Mouse (Mus musculus) forebrain, embryonic 12.5 days (tissue): ENCODE data around the gene Pdgfb. TPM values are rescaled to one million over a fixed set of nuclear protein-coding genes. Genes with fewer than 3 reads are reported as not detected.

ENCODE experiments used
- ATAC-seq: fragments of 200-750 bp; cut with Nextera tagmentation; 2 replicates; pipeline ENCODE4 v1.8.0; 2017; ENCODE audit warnings: moderate TSS enrichment; ENCODE audit not compliant: low FRiP score
- H3K27ac ChIP-seq: fragments of 300-500 bp; sonication (generic); 2 replicates; pipeline ENCODE4 v1.5.1; 2016; ENCODE audit warnings: mild to moderate bottlenecking
- H3K27me3 ChIP-seq: fragments of 300-500 bp; sonication (generic); 2 replicates; pipeline ENCODE4 v1.6.1; 2016; ENCODE audit warnings: mild to moderate bottlenecking
- H3K36me3 ChIP-seq: fragments of 300-500 bp; sonication (generic); replicated peaks from 2 replicates; pipeline ENCODE4 v1.6.1; 2016; ENCODE audit warnings: mild to moderate bottlenecking
- H3K4me1 ChIP-seq: fragments of 300-500 bp; sonication (generic); 2 replicates; pipeline ENCODE4 v1.6.1; 2016
- H3K4me2 ChIP-seq: fragments of 300-500 bp; sonication (generic); 2 replicates; pipeline ENCODE4 v1.6.1; 2016; ENCODE audit warnings: mild to moderate bottlenecking, moderate library complexity
- H3K4me3 ChIP-seq: fragments of 300-500 bp; sonication (generic); replicated peaks from 2 replicates; pipeline ENCODE4 v1.5.1; 2016; ENCODE audit warnings: mild to moderate bottlenecking
- H3K9ac ChIP-seq: fragments of 300-500 bp; sonication (generic); 2 replicates; pipeline ENCODE4 v1.6.1; 2016; ENCODE audit warnings: mild to moderate bottlenecking
- H3K9me3 ChIP-seq: fragments of 300-500 bp; sonication (generic); 2 replicates; pipeline ENCODE4 v1.6.1; 2016
- WGBS: fragments of 180-500 bp; shearing (Covaris S2); methylation state at CpG from one replicate; pipeline ENCODE4 v1.1.7; 2016; 5-methylcytosine and 5-hydroxymethylcytosine counted together
- polyA plus RNA-seq: library from polyadenylated mRNA; unstranded; fragments of >200 nt; fragmentation: Nextera tagmentation; extraction: Ambion mirVana; gene quantifications from 2 replicates; pipeline ENCODE4 v1.2.1, GENCODE M21; 2016

Pdgfb gene
- polyA plus RNA-seq, 1 experiment from 2014 or later, result 2.3 TPM

DNA sequence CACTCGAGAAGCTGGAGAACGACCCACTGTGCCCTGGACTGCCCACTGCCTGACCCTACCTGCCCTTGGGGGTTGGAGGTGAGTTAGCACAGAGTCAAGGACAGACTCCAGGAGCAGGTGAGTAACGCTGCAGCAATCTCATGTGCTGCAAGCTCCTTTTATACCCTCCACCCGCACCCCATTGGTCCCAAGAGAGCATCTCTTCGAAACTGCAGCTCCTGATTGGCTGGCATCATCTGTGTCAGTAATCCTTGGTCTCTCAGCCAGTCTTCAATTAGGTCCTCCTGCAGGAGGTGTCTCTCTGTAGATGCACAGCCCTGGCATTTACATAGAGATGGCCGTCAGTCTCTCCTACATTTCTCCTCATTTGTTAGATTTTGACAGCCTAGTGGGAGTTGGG lies 47.4 kb downstream of the Pdgfb start:
- Histone ChIP-seq H3K27ac (no peak overlapping the region), H3K4me1 (no peaks in the 10 kb centered on the region), H3K27me3 (no peaks in the 10 kb centered on the region), H3K9ac (no peak overlapping the region), H3K36me3 (no peaks in the 10 kb centered on the region), H3K9me3 (no peaks in the 10 kb centered on the region), H3K4me3 (no peak overlapping the region), H3K4me2 (no peak overlapping the region)
- no peak for ATAC-seq
- WGBS, result 84% methylated on average over 6 of the region's 6 CpGs

GRCm38 (mm10) chr15:79964376-79964775 lies 50.4 kb downstream of the Pdgfb start:
- Histone ChIP-seq H3K4me2 (no peak overlapping the region), H3K4me3 (no peak overlapping the region), H3K36me3 (no peaks in the 10 kb centered on the region), H3K27ac (no peak overlapping the region), H3K9ac (no peak overlapping the region), H3K9me3 (no peaks in the 10 kb centered on the region), H3K4me1 (no peaks in the 10 kb centered on the region), H3K27me3 (no peaks in the 10 kb centered on the region)
- 87% methylated on average over 7 of the region's 7 CpGs for WGBS
- no peak for ATAC-seq

GRCm38 (mm10) chr15:79962661-79963060 lies 52.1 kb downstream of the Pdgfb start:
- Histone ChIP-seq H3K4me2 (no peak overlapping the region), H3K36me3 (no peaks in the 10 kb centered on the region), H3K4me1 (no peaks in the 10 kb centered on the region), H3K27ac (no peak overlapping the region; the same call in 1 of the 2 replicates), H3K27me3 (no peaks in the 10 kb centered on the region), H3K9me3 (no peaks in the 10 kb centered on the region), H3K4me3 (no peak overlapping the region), H3K9ac (no peak overlapping the region)
- no peak for ATAC-seq
- WGBS, result 66% methylated on average over 18 of the region's 18 CpGs

DNA sequence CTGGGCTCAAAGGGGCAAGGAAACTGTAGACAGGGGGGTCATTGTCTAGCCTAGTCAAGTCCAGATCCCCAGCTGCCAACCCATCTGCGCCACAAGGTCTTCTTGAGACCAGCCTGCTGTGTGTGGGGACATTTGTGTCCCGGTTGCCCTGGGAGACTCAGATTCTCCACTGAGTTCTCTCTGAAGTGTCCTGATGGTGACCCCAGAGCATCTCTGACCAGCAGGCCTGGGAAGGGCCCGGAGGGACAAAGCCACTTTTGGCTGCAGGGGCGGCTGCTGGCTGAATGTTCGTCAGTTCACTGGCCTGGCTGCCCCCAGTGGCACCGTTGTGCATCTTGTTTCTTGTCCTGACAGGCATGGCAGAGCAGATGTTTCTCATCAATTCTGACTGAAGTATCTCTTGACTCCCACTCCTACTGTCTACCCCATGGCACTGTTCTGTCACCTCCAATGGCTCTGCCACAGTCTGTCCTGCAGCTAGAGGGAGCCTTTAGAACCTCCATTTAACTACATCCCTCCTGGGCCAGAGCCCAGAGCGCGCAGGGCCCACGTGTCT lies 53.3 kb downstream of the Pdgfb start:
- Histone ChIP-seq H3K4me1 (no peaks in the 10 kb centered on the region), H3K27me3 (no peaks in the 10 kb centered on the region), H3K9me3 (no peaks in the 10 kb centered on the region), H3K4me2 (no peak overlapping the region), H3K9ac (no peak overlapping the region), H3K4me3 (no peak overlapping the region), H3K36me3 (no peaks in the 10 kb centered on the region), H3K27ac (no peak overlapping the region)
- 69% methylated on average over 9 of the region's 9 CpGs for WGBS
- no peak for ATAC-seq

GRCm38 (mm10) chr15:79958418-79958817 lies 56.4 kb downstream of the Pdgfb start:
- no peaks in the 10 kb centered on the region for H3K4me1 ChIP-seq
- no peaks in the 10 kb centered on the region for H3K9me3 ChIP-seq
- no peak overlapping the region for H3K4me2 ChIP-seq
- H3K27ac ChIP-seq, result no peak overlapping the region
- H3K27me3 ChIP-seq, result no peaks in the 10 kb centered on the region
- no peak overlapping the region for H3K4me3 ChIP-seq
- ATAC-seq, result no peak
- WGBS, result 68% methylated on average over 3 of the region's 3 CpGs
- H3K36me3 ChIP-seq, result no peaks in the 10 kb centered on the region
- no peak overlapping the region for H3K9ac ChIP-seq

DNA sequence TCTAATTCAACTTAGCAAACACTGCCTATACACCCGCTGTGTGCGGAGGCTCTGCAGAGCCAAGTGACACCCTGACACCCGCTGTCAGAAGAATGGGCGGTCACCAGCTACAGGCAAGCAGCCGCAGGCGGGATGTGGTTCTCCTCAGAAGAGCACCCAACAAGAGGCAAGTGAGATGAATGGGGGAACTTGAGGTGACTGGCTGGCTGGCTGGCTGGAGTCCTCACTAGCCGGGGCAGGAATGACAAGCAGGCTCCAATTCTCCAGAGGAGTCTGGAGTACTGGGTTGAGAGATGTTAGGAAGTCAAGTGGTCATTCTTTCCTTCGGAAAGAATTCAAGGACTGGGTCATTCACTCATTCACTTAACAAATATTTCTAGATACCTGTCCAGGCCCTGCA lies 58.2 kb downstream of the Pdgfb start:
- H3K27ac ChIP-seq, result no peak overlapping the region
- no peaks in the 10 kb centered on the region for H3K9me3 ChIP-seq
- peaks cover 8% of the 10 kb centered on the region for H3K4me1 ChIP-seq
- WGBS, result 91% methylated on average over 8 of the region's 8 CpGs
- no peaks in the 10 kb centered on the region for H3K36me3 ChIP-seq
- no peak overlapping the region for H3K9ac ChIP-seq
- H3K27me3 ChIP-seq, result 0 out of 2 replicates have a peak, but pooled peaks cover 3% of the 10 kb centered on the region
- H3K4me3 ChIP-seq, result no peak overlapping the region
- H3K4me2 ChIP-seq, result no peak overlapping the region
- no peak for ATAC-seq

GRCm38 (mm10) chr15:79953470-79953869 lies 61.3 kb downstream of the Pdgfb start:
- no peaks in the 10 kb centered on the region for H3K36me3 ChIP-seq
- H3K9ac ChIP-seq, result no peak overlapping the region
- H3K4me1 ChIP-seq, result peaks cover 29% of the 10 kb centered on the region
- H3K9me3 ChIP-seq, result no peaks in the 10 kb centered on the region
- no peak overlapping the region for H3K27ac ChIP-seq
- no peak for ATAC-seq
- no peak overlapping the region for H3K4me2 ChIP-seq
- no peak overlapping the region for H3K4me3 ChIP-seq
- 0 out of 2 replicates have a peak, but pooled peaks cover 10% of the 10 kb centered on the region for H3K27me3 ChIP-seq
- WGBS, result 63% methylated on average over 7 of the region's 7 CpGs

DNA sequence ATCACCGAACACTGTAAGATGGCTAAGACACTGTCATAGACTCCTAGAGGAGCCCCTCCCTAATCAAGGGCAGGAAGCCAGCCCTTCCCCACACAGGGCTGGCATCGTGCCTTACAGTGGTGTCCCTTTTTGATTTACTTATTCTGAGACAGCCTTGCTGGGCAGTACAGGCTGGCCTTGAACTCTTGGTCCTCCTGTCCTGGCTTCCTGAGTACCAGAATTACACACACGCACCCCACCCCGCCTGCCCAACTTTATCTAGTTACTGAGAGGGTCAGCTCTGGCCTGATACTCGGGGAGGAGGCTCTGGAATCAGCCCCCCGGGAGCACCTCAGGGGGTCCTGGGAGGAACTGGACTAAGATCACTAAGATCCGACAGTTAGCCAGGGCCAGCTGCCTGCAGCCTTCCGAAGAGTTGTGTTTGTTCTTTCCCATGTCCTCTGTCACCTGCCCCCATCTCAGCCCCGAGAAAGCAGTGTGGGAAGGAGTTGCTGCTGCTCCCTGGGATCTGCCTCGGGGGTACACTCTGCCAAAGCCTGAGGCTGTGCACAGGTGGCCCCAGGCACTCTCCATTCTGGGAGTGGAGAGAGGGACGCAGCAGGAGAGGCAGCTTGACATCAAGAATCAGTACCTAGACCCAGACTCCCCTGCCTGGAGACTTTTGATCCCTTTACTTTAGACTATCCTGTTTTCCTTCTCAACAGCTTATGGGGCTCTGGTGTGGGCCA lies 62.1 kb downstream of the Pdgfb start:
- H3K36me3 ChIP-seq, result no peaks in the 10 kb centered on the region
- H3K9me3 ChIP-seq, result no peaks in the 10 kb centered on the region
- WGBS, result 52% methylated on average over 11 of the region's 11 CpGs
- no peak overlapping the region for H3K27ac ChIP-seq
- ATAC-seq, result no peak
- no peak overlapping the region for H3K9ac ChIP-seq
- no peak overlapping the region for H3K4me3 ChIP-seq
- peaks cover 29% of the 10 kb centered on the region for H3K4me1 ChIP-seq
- H3K27me3 ChIP-seq, result 0 out of 2 replicates have a peak, but pooled peaks cover 10% of the 10 kb centered on the region
- H3K4me2 ChIP-seq, result no peak overlapping the region

DNA sequence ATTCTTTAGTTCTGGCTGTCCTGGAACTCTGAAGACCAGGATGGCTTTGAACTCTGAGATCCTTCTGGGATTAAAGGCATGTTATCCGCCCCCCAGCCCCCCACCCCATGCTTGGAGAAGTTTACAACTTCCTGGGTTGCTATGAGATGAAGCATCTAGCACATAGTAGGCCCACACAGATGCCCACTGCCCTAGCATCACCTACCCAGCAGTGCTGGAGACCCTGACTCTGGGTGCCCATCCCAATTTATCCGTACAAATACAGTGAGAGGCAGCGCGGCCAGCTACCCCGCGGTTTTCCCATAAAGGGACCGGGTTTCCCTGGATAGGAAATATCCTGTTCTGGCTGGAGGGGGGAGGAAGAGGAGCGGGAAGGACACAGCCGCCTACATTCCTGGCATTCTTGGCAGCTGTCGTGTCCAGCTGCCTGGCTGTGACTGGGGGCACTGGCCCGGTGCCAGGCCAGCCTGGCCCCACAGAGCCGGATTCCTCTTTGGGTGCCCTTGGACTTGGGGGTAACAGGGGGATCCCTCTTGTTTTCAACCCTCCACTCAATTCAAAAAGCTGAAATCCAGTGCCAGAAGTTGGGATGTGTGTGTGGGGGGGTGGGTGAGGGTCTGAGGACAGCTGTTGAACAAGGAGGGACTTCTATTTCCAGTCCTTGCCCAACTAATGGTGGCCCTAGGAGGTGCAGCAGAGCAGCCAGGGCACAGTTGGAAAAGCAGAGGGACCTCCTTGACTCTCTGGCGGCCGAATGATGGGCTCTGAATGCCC lies 62.9 kb downstream of the Pdgfb start:
- H3K9ac ChIP-seq, result no peak overlapping the region
- 61% methylated on average over 14 of the region's 14 CpGs for WGBS

GRCm38 (mm10) chr15:79951226-79951625 lies 63.6 kb downstream of the Pdgfb start:
- Histone ChIP-seq H3K36me3 (no peaks in the 10 kb centered on the region), H3K4me2 (no peak overlapping the region), H3K9ac (no peak overlapping the region), H3K4me1 (peaks cover 29% of the 10 kb centered on the region), H3K27me3 (0 out of 2 replicates have a peak, but pooled peaks cover 10% of the 10 kb centered on the region), H3K4me3 (no peak overlapping the region), H3K9me3 (no peaks in the 10 kb centered on the region), H3K27ac (0 out of 2 replicates have a peak overlapping the region, but pooled peaks have one; percentile 46)
- no peak for ATAC-seq
- 68% methylated on average over 6 of the region's 6 CpGs for WGBS

More for the DNA sequence above, 62.9 kb downstream of the Pdgfb start:
- H3K36me3 ChIP-seq, result no peaks in the 10 kb centered on the region
- 0 out of 2 replicates have a peak overlapping the region, but pooled peaks have one; percentile 19 for H3K27ac ChIP-seq
- no peak overlapping the region for H3K4me3 ChIP-seq
- H3K4me1 ChIP-seq, result peaks cover 29% of the 10 kb centered on the region
- no peaks in the 10 kb centered on the region for H3K9me3 ChIP-seq
- no peak for ATAC-seq
- no peak overlapping the region for H3K4me2 ChIP-seq
- 0 out of 2 replicates have a peak, but pooled peaks cover 10% of the 10 kb centered on the region for H3K27me3 ChIP-seq

GRCm38 (mm10) chr15:79950250-79951025 lies 64.3 kb downstream of the Pdgfb start:
- peaks cover 29% of the 10 kb centered on the region for H3K4me1 ChIP-seq
- WGBS, result 3% methylated on average over 24 of the region's 24 CpGs

GRCm38 (mm10) chr15:79947681-79948080 lies 67.1 kb downstream of the Pdgfb start:
- Histone ChIP-seq H3K36me3 (no peaks in the 10 kb centered on the region), H3K9me3 (no peaks in the 10 kb centered on the region), H3K27me3 (peaks cover 18% of the 10 kb centered on the region), H3K4me3 (no peak overlapping the region), H3K9ac (no peak overlapping the region), H3K27ac (no peak overlapping the region), H3K4me1 (peaks cover 29% of the 10 kb centered on the region), H3K4me2 (no peak overlapping the region)
- no peak for ATAC-seq
- WGBS, result 78% methylated on average over 6 of the region's 6 CpGs

More at GRCm38 (mm10) chr15:79950250-79951025, 64.3 kb downstream of the Pdgfb start:
- H3K27me3 ChIP-seq, result 0 out of 2 replicates have a peak, but pooled peaks cover 10% of the 10 kb centered on the region
- H3K4me2 ChIP-seq, result peak overlapping the region; percentile 62
- peak overlapping the region; percentile 46; the same call in 1 of the 2 replicates for H3K27ac ChIP-seq
- peak overlapping the region; percentile 25 for H3K9ac ChIP-seq
- peak overlapping the region; percentile 30 for H3K4me3 ChIP-seq
- H3K9me3 ChIP-seq, result no peaks in the 10 kb centered on the region
- ATAC-seq, result peak; percentile 74
- no peaks in the 10 kb centered on the region for H3K36me3 ChIP-seq
